Mouse (Mus musculus) T-cell, adult 2 months (primary cell): ENCODE measurements around the gene Cnr2.

Experiments used
- DNase-seq: peaks from one replicate; pipeline ENCODE4 v3.0.0; 2022; ENCODE audit warnings: low spot score

Gene Cnr2

GRCm38 (mm10) chr4:135934708-135935500 is 39.7 kb downstream of the Cnr2 start:
- DNase-seq, result no peak

GRCm38 (mm10) chr4:135935502-135935901 is 40.3 kb downstream of the Cnr2 start:
- DNase-seq, result no peak

GRCm38 (mm10) chr4:135938858-135939257 is 43.7 kb downstream of the Cnr2 start:
- DNase-seq, result no peak

GRCm38 (mm10) chr4:135941026-135941425 is 45.8 kb downstream of the Cnr2 start:
- DNase-seq, result peak; percentile 25

GRCm38 (mm10) chr4:135942193-135942592 is 47.0 kb downstream of the Cnr2 start:
- no peak for DNase-seq

GRCm38 (mm10) chr4:135943389-135943788 is 48.2 kb downstream of the Cnr2 start:
- DNase-seq, result no peak

GRCm38 (mm10) chr4:135945706-135946105 is 50.5 kb downstream of the Cnr2 start:
- no peak for DNase-seq

GRCm38 (mm10) chr4:135946278-135946658 is 51.1 kb downstream of the Cnr2 start, which contains the start of gene Hmgcl:
Hmgcl (plus strand) TSS chr4:135946448.
- DNase-seq, result peak; percentile 91

- DNase-seq, result no peak
Observed at GRCm38 (mm10) chr4:135946659-135947301, 51.6 kb downstream of the Cnr2 start.

GRCm38 (mm10) chr4:135948142-135948541 is 52.9 kb downstream of the Cnr2 start:
- DNase-seq, result no peak

GRCm38 (mm10) chr4:135949475-135949874 is 54.3 kb downstream of the Cnr2 start:
- DNase-seq, result no peak

- DNase-seq, result no peak
Observed at GRCm38 (mm10) chr4:135949911-135950310, 54.7 kb downstream of the Cnr2 start.

- DNase-seq, result no peak
Observed at GRCm38 (mm10) chr4:135950365-135950764, 55.2 kb downstream of the Cnr2 start.

- peak; percentile 25 for DNase-seq
Observed at GRCm38 (mm10) chr4:135951505-135951904, 56.3 kb downstream of the Cnr2 start.

- DNase-seq, result no peak
Observed at GRCm38 (mm10) chr4:135953179-135953578, 58.0 kb downstream of the Cnr2 start.

GRCm38 (mm10) chr4:135954241-135954640 is 59.0 kb downstream of the Cnr2 start:
- DNase-seq, result peak; percentile 73

GRCm38 (mm10) chr4:135955886-135956285 is 60.7 kb downstream of the Cnr2 start:
- no peak for DNase-seq

GRCm38 (mm10) chr4:135958354-135958753 is 63.2 kb downstream of the Cnr2 start:
- no peak for DNase-seq

GRCm38 (mm10) chr4:135960717-135961116 is 65.5 kb downstream of the Cnr2 start:
- DNase-seq, result peak; percentile 75

GRCm38 (mm10) chr4:135961709-135962108 is 66.5 kb downstream of the Cnr2 start:
- DNase-seq, result no peak

GRCm38 (mm10) chr4:135962198-135962597 is 67.0 kb downstream of the Cnr2 start:
- DNase-seq, result no peak

- no peak for DNase-seq
Observed at GRCm38 (mm10) chr4:135962946-135963345, 67.8 kb downstream of the Cnr2 start.

GRCm38 (mm10) chr4:135963457-135964193 is 68.4 kb downstream of the Cnr2 start, which contains the start of gene Gale:
Gale (plus strand) TSS chr4:135963727.
- DNase-seq, result peak; percentile 96
